Mouse (Mus musculus): ENCODE results near the gene Btbd9. TPM values are rescaled to one million over a fixed set of nuclear protein-coding genes. Genes with fewer than 3 reads are reported as not detected.

Gene Btbd9
- polyA plus RNA-seq, 1 experiment, result 43.5 TPM

- Histone ChIP-seq H3K27ac (ENCODE audit: insufficient read depth, low read length) (no peak overlapping the region), H3K4me3 (ENCODE audit: insufficient read depth, low read length) (no peak overlapping the region), H3K4me1 (ENCODE audit: control insufficient read depth, insufficient read depth, low read length) (peaks cover 9% of the 10 kb centered on the region)
- TF ChIP-seq CTCF (IDR thresholded peaks at IDR 0.05; ENCODE audit: extremely low read depth, insufficient read depth, low read length) (no peak), POLR2A (IDR thresholded peaks at IDR 0.05; ENCODE audit: extremely low read depth, insufficient read depth, low read length) (no peak)
Observed at GRCm38 (mm10) chr17:30456293-30456692, 120.0 kb downstream of the Btbd9 start.

- no peak for TF ChIP-seq POLR2A (IDR thresholded peaks at IDR 0.05; ENCODE audit: extremely low read depth, insufficient read depth, low read length)
- peak; percentile 87 for TF ChIP-seq CTCF (IDR thresholded peaks at IDR 0.05; ENCODE audit: extremely low read depth, insufficient read depth, low read length)
Observed at GRCm38 (mm10) chr17:30454862-30455243, 121.4 kb downstream of the Btbd9 start.

GRCm38 (mm10) chr17:30454155-30454861 is 122.0 kb downstream of the Btbd9 start:
- peaks cover 9% of the 10 kb centered on the region for H3K4me1 ChIP-seq (ENCODE audit: control insufficient read depth, insufficient read depth, low read length)
- no peak overlapping the region for H3K27ac ChIP-seq (ENCODE audit: insufficient read depth, low read length)
- TF ChIP-seq POLR2A (IDR thresholded peaks at IDR 0.05; ENCODE audit: extremely low read depth, insufficient read depth, low read length) (no peak), CTCF (IDR thresholded peaks at IDR 0.05; ENCODE audit: extremely low read depth, insufficient read depth, low read length) (no peak)
- no peak overlapping the region for H3K4me3 ChIP-seq (ENCODE audit: insufficient read depth, low read length)

More at GRCm38 (mm10) chr17:30454862-30455243, 121.4 kb downstream of the Btbd9 start:
- H3K4me3 ChIP-seq (ENCODE audit: insufficient read depth, low read length), result no peak overlapping the region
- H3K27ac ChIP-seq (ENCODE audit: insufficient read depth, low read length), result no peak overlapping the region
- peaks cover 9% of the 10 kb centered on the region for H3K4me1 ChIP-seq (ENCODE audit: control insufficient read depth, insufficient read depth, low read length)

- no peak overlapping the region for H3K4me3 ChIP-seq (ENCODE audit: insufficient read depth, low read length)
- H3K27ac ChIP-seq (ENCODE audit: insufficient read depth, low read length), result no peak overlapping the region
- peaks cover 5% of the 10 kb centered on the region for H3K4me1 ChIP-seq (ENCODE audit: control insufficient read depth, insufficient read depth, low read length)
- TF ChIP-seq POLR2A (IDR thresholded peaks at IDR 0.05; ENCODE audit: extremely low read depth, insufficient read depth, low read length) (no peak), CTCF (IDR thresholded peaks at IDR 0.05; ENCODE audit: extremely low read depth, insufficient read depth, low read length) (no peak)
Observed at GRCm38 (mm10) chr17:30453272-30453671, 123.0 kb downstream of the Btbd9 start.

- H3K27ac ChIP-seq (ENCODE audit: insufficient read depth, low read length), result no peak overlapping the region
- TF ChIP-seq POLR2A (IDR thresholded peaks at IDR 0.05; ENCODE audit: extremely low read depth, insufficient read depth, low read length), result no peak
- no peak for TF ChIP-seq CTCF (IDR thresholded peaks at IDR 0.05; ENCODE audit: extremely low read depth, insufficient read depth, low read length)
- H3K4me3 ChIP-seq (ENCODE audit: insufficient read depth, low read length), result no peak overlapping the region
- peaks cover 2% of the 10 kb centered on the region for H3K4me1 ChIP-seq (ENCODE audit: control insufficient read depth, insufficient read depth, low read length)
Observed at GRCm38 (mm10) chr17:30452363-30452762, 123.9 kb downstream of the Btbd9 start.

- no peak for TF ChIP-seq CTCF (IDR thresholded peaks at IDR 0.05; ENCODE audit: extremely low read depth, insufficient read depth, low read length)
- TF ChIP-seq POLR2A (IDR thresholded peaks at IDR 0.05; ENCODE audit: extremely low read depth, insufficient read depth, low read length), result no peak
- Histone ChIP-seq H3K27ac (ENCODE audit: insufficient read depth, low read length) (no peak overlapping the region), H3K4me3 (ENCODE audit: insufficient read depth, low read length) (no peak overlapping the region)
Observed at GRCm38 (mm10) chr17:30448562-30448961, 127.7 kb downstream of the Btbd9 start.

GRCm38 (mm10) chr17:30445805-30446441 is 130.4 kb downstream of the Btbd9 start:
- TF ChIP-seq POLR2A (IDR thresholded peaks at IDR 0.05; ENCODE audit: extremely low read depth, insufficient read depth, low read length), result no peak
- no peak for TF ChIP-seq CTCF (IDR thresholded peaks at IDR 0.05; ENCODE audit: extremely low read depth, insufficient read depth, low read length)
- Histone ChIP-seq H3K4me3 (ENCODE audit: insufficient read depth, low read length) (no peak overlapping the region), H3K27ac (ENCODE audit: insufficient read depth, low read length) (no peak overlapping the region), H3K4me1 (ENCODE audit: control insufficient read depth, insufficient read depth, low read length) (no peaks in the 10 kb centered on the region)

More at GRCm38 (mm10) chr17:30448562-30448961, 127.7 kb downstream of the Btbd9 start:
- H3K4me1 ChIP-seq (ENCODE audit: control insufficient read depth, insufficient read depth, low read length), result no peaks in the 10 kb centered on the region

GRCm38 (mm10) chr17:30439702-30440101 is 136.6 kb downstream of the Btbd9 start:
- Histone ChIP-seq H3K27ac (ENCODE audit: insufficient read depth, low read length) (no peak overlapping the region), H3K4me1 (ENCODE audit: control insufficient read depth, insufficient read depth, low read length) (peaks cover 2% of the 10 kb centered on the region), H3K4me3 (ENCODE audit: insufficient read depth, low read length) (no peak overlapping the region)
- TF ChIP-seq POLR2A (IDR thresholded peaks at IDR 0.05; ENCODE audit: extremely low read depth, insufficient read depth, low read length), result no peak
- no peak for TF ChIP-seq CTCF (IDR thresholded peaks at IDR 0.05; ENCODE audit: extremely low read depth, insufficient read depth, low read length)

GRCm38 (mm10) chr17:30438786-30439185 is 137.5 kb downstream of the Btbd9 start:
- no peak overlapping the region for H3K27ac ChIP-seq (ENCODE audit: insufficient read depth, low read length)
- TF ChIP-seq POLR2A (IDR thresholded peaks at IDR 0.05; ENCODE audit: extremely low read depth, insufficient read depth, low read length), result no peak
- TF ChIP-seq CTCF (IDR thresholded peaks at IDR 0.05; ENCODE audit: extremely low read depth, insufficient read depth, low read length), result no peak
- H3K4me3 ChIP-seq (ENCODE audit: insufficient read depth, low read length), result no peak overlapping the region
- H3K4me1 ChIP-seq (ENCODE audit: control insufficient read depth, insufficient read depth, low read length), result peaks cover 2% of the 10 kb centered on the region

- Histone ChIP-seq H3K27ac (ENCODE audit: insufficient read depth, low read length) (no peak overlapping the region), H3K4me1 (ENCODE audit: control insufficient read depth, insufficient read depth, low read length) (peaks cover 2% of the 10 kb centered on the region), H3K4me3 (ENCODE audit: insufficient read depth, low read length) (no peak overlapping the region)
- TF ChIP-seq CTCF (IDR thresholded peaks at IDR 0.05; ENCODE audit: extremely low read depth, insufficient read depth, low read length), result no peak
- TF ChIP-seq POLR2A (IDR thresholded peaks at IDR 0.05; ENCODE audit: extremely low read depth, insufficient read depth, low read length), result no peak
Observed at GRCm38 (mm10) chr17:30436021-30436461, 140.2 kb downstream of the Btbd9 start.
